ENCODE assay signal across 8 mouse cellular contexts in the genomic region with DNA sequence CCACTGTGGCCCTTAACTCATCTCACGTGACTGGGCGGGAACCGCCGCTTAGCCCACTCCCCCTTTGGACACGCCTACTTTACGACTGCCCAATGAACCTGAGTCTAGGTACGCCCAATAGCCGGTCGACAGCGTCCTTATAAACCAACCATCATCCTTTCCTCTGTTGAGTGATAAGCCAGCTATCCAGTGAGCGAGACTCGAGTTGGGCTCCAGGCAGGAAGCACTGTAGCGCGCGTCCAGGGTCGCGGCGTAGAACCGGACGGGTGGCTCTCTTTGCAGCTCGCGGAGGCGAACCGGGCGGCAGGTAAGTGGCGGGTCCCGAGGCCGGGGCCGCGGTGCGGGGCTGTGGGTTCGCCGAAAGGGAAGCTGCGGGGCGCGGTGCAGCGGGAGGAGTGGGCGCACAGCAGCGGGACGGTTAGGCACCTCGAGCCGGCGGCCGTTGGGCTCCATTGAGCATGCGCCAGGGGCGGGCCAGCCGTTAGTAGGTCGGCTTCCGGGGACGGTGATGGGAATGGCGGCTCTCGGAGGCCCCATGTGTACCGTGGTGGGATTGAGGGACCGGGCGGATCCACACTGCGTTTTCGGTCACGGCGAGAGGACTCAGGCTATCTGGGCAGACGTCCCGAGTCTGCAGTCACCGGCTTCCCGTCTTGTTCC. TPM values are rescaled to one million over a fixed set of nuclear protein-coding genes. Genes with fewer than 3 reads are reported as not detected.
A peak's percentile ranks its signal among the peaks of the same experiment; 100 is the strongest.
DNase-seq lines count a peak whose midpoint lies in the region; ATAC-seq and TF ChIP-seq lines count a peak whose summit lies in the region.

A gene (plus strand): TSS at position 147 of the 660 bp plus-strand sequence.

- under 1% methylated on average over 39 of the region's 63 CpGs for WGBS in embryonic facial prominence, embryonic 14.5 days
- under 1% methylated on average over 63 of the region's 63 CpGs for WGBS in heart, adult 2 months
- WGBS in limb, embryonic 13.5 days = under 1% methylated on average over 63 of the region's 63 CpGs
- WGBS in midbrain, embryonic 16.5 days = under 1% methylated on average over 57 of the region's 63 CpGs

- TF ChIP-seq POLR2A in heart, adult 2 months (IDR thresholded peaks at IDR 0.05; ENCODE audit: insufficient read depth, low read depth, low read length) = peak; percentile 80

- TF ChIP-seq CTCF in heart, adult 2 months (IDR thresholded peaks at IDR 0.05) = no peak

- H3K9ac ChIP-seq in embryonic facial prominence, embryonic 14.5 days (ENCODE audit: low read depth, low read length) = peak within 1 kb of the TSS; percentile 90
- peak within 1 kb of the TSS; percentile 85 for H3K9ac ChIP-seq in heart, adult 2 months (ENCODE audit: low read depth, low read length)
- H3K9ac ChIP-seq in limb, embryonic 13.5 days = peak within 1 kb of the TSS; percentile 83
- peak within 1 kb of the TSS; percentile 67 for H3K9ac ChIP-seq in midbrain, embryonic 16.5 days (ENCODE audit: low read depth, low read length)

- ATAC-seq in embryonic facial prominence, embryonic 14.5 days (ENCODE audit: low read depth) = peak; percentile 100
- ATAC-seq in limb, embryonic 13.5 days (ENCODE audit: low FRiP score, low read depth) = peak; percentile 100
- peak; percentile 100 for ATAC-seq in midbrain, embryonic 16.5 days

- no peaks in the 10 kb centered on the region for H3K9me3 ChIP-seq in embryonic facial prominence, embryonic 14.5 days (ENCODE audit: control insufficient read depth, low read length)
- no peaks in the 10 kb centered on the region for H3K9me3 ChIP-seq in limb, embryonic 13.5 days
- no peaks in the 10 kb centered on the region for H3K9me3 ChIP-seq in midbrain, embryonic 16.5 days (replicated peaks; ENCODE audit: control insufficient read depth, low read length, poor library complexity, severe bottlenecking)

- no peaks in the 10 kb centered on the region for H3K27me3 ChIP-seq in embryonic facial prominence, embryonic 14.5 days (replicated peaks; ENCODE audit: control insufficient read depth, insufficient read depth, low read length)
- H3K27me3 ChIP-seq in heart, adult 2 months (ENCODE audit: control insufficient read depth, insufficient read depth, low read length) = no peaks in the 10 kb centered on the region
- H3K27me3 ChIP-seq in limb, embryonic 13.5 days = no peaks in the 10 kb centered on the region
- H3K27me3 ChIP-seq in midbrain, embryonic 16.5 days (ENCODE audit: control insufficient read depth, insufficient read depth, low read depth, low read length) = no peaks in the 10 kb centered on the region

- peaks cover 6% of the 10 kb centered on the region for H3K4me1 ChIP-seq in embryonic facial prominence, embryonic 14.5 days (ENCODE audit: control insufficient read depth, insufficient read depth, low read length)
- peaks cover 3% of the 10 kb centered on the region; the same call in 1 of the 2 replicates for H3K4me1 ChIP-seq in heart, adult 2 months (ENCODE audit: control insufficient read depth, insufficient read depth, low read length)
- H3K4me1 ChIP-seq in limb, embryonic 13.5 days = peaks cover 20% of the 10 kb centered on the region
- peaks cover 17% of the 10 kb centered on the region for H3K4me1 ChIP-seq in midbrain, embryonic 16.5 days (ENCODE audit: control insufficient read depth, insufficient read depth, low read length)

- peaks cover 5% of the 10 kb centered on the region; the same call in 1 of the 2 replicates for H3K79me2 ChIP-seq in heart, adult 2 months (replicated peaks; ENCODE audit: control insufficient read depth, insufficient read depth, low read length)

- DNase-seq in 3T3-L1 (ENCODE audit: low read depth, low spot score) = peak; percentile 100
- DNase-seq in adrenal gland, postnatal 4 days (ENCODE audit: low spot score in 2 of 2) = peak; percentile 68 to 89
- peak; percentile 99 for DNase-seq in embryonic facial prominence, embryonic 14.5 days (ENCODE audit: low spot score)
- DNase-seq in heart, adult 2 months = peak; percentile 94 to 98
- DNase-seq in kidney, adult 8-10 months = peak; percentile 99 to 100
- DNase-seq in spleen, postnatal 10 days (ENCODE audit: low spot score in 2 of 2) = peak; percentile 94 to 97

- H3K36me3 ChIP-seq in embryonic facial prominence, embryonic 14.5 days (ENCODE audit: control insufficient read depth, insufficient read depth, low read length) = peaks cover 14% of the 10 kb centered on the region
- H3K36me3 ChIP-seq in heart, adult 2 months (ENCODE audit: control insufficient read depth, insufficient read depth, low read length) = no peaks in the 10 kb centered on the region
- peaks cover 12% of the 10 kb centered on the region for H3K36me3 ChIP-seq in limb, embryonic 13.5 days
- H3K36me3 ChIP-seq in midbrain, embryonic 16.5 days (ENCODE audit: control insufficient read depth, insufficient read depth, low read length) = no peaks in the 10 kb centered on the region

- intact Hi-C loops in heart, adult 2 months (cut with DNase I) = no loop called here

- peak within 1 kb of the TSS; percentile 94 for H3K4me2 ChIP-seq in embryonic facial prominence, embryonic 14.5 days (ENCODE audit: low read depth, low read length)
- peak within 1 kb of the TSS; percentile 93 for H3K4me2 ChIP-seq in limb, embryonic 13.5 days (replicated peaks)
- peak within 1 kb of the TSS; percentile 68 for H3K4me2 ChIP-seq in midbrain, embryonic 16.5 days (ENCODE audit: low read length)

- TF ChIP-seq EP300 in heart, adult 2 months (IDR thresholded peaks at IDR 0.05; ENCODE audit: insufficient read depth, low read depth, low read length) = peak; percentile 69; the same call in 1 of the 2 replicates

- peak within 1 kb of the TSS; percentile 90 for H3K27ac ChIP-seq in embryonic facial prominence, embryonic 14.5 days (replicated peaks; ENCODE audit: low read depth, low read length)
- peak within 1 kb of the TSS; percentile 90 for H3K27ac ChIP-seq in heart, adult 2 months
- H3K27ac ChIP-seq in limb, embryonic 13.5 days = peak within 1 kb of the TSS; percentile 87
- peak within 1 kb of the TSS; percentile 95 for H3K27ac ChIP-seq in midbrain, embryonic 16.5 days (ENCODE audit: low read length)

- peak within 1 kb of the TSS; percentile 96 for H3K4me3 ChIP-seq in embryonic facial prominence, embryonic 14.5 days (ENCODE audit: low read depth, low read length)
- peak within 1 kb of the TSS; percentile 86 for H3K4me3 ChIP-seq in heart, adult 2 months
- peak within 1 kb of the TSS; percentile 88 for H3K4me3 ChIP-seq in limb, embryonic 13.5 days
- peak within 1 kb of the TSS; percentile 92 for H3K4me3 ChIP-seq in midbrain, embryonic 16.5 days (ENCODE audit: low read depth, low read length)

RNA-seq across cellular contexts. Expression of the gene that starts here (rescaled TPM):
- 10 to 100 TPM; 41.5 to 42.2 TPM for total RNA-seq in adrenal gland, postnatal 4 days (2021)
- polyA plus RNA-seq in embryonic facial prominence, embryonic 14.5 days (2014; fragmentation: Nextera tagmentation; extraction: Ambion mirVana) = 106 and 131 TPM in 2 replicates
- total RNA-seq in heart, adult 2 months (2021) = 10 to 100 TPM; 15.7 to 17.7 TPM
- polyA plus RNA-seq in heart, adult 2 months (2012; rRNA removed) = 18.0 and 27.3 TPM in 2 replicates
- 138 and 143 TPM in 2 replicates for polyA plus RNA-seq in limb, embryonic 13.5 days (2015; fragmentation: Nextera tagmentation; extraction: Ambion mirVana)
- polyA plus RNA-seq in midbrain, embryonic 16.5 days (2015; fragmentation: Nextera tagmentation; extraction: Ambion mirVana) = 92.4 and 105 TPM in 2 replicates

Comparison
In these comparisons a context has a peak if more than half of its experiments do, and no peak if none do; other contexts are left out.
1. Peak in every context shown above with its lines: DNase-seq, ATAC-seq, H3K4me3 ChIP-seq and H3K27ac ChIP-seq.